Mouse (Mus musculus) heart, embryonic 13.5 days (tissue): ENCODE data around the gene Rnf224. TPM values are rescaled to one million over a fixed set of nuclear protein-coding genes. Genes with fewer than 3 reads are reported as not detected.

Experiments
- ATAC-seq: fragments of 200-750 bp; cut with Nextera tagmentation; 2 replicates; pipeline ENCODE4 v1.8.0; 2017; ENCODE audit warnings: moderate TSS enrichment; ENCODE audit not compliant: insufficient number of reproducible peaks, low FRiP score, low TSS enrichment; ENCODE audit errors: extremely low read depth
- H3K27ac ChIP-seq: fragments of 300-500 bp; sonication (generic); replicated peaks from 2 replicates; pipeline ENCODE4 v1.5.1; 2015; ENCODE audit warnings: moderate library complexity, mild to moderate bottlenecking, inconsistent platforms
- H3K27me3 ChIP-seq: fragments of 300-500 bp; sonication (generic); replicated peaks from 2 replicates; pipeline ENCODE4 v1.6.1; 2015; ENCODE audit warnings: mild to moderate bottlenecking, inconsistent platforms
- H3K36me3 ChIP-seq: fragments of 300-500 bp; sonication (generic); 2 replicates; pipeline ENCODE4 v1.6.1; 2015; ENCODE audit warnings: mild to moderate bottlenecking, inconsistent platforms
- H3K4me1 ChIP-seq: fragments of 300-500 bp; sonication (generic); 2 replicates; pipeline ENCODE4 v1.6.1; 2015; ENCODE audit warnings: inconsistent platforms
- H3K4me2 ChIP-seq: fragments of 300-500 bp; sonication (generic); 2 replicates; pipeline ENCODE4 v1.6.1; 2015; ENCODE audit warnings: inconsistent platforms, mild to moderate bottlenecking, moderate library complexity
- H3K4me3 ChIP-seq: fragments of 300-500 bp; sonication (generic); 2 replicates; pipeline ENCODE4 v1.5.1; 2015; ENCODE audit warnings: moderate library complexity, mild to moderate bottlenecking, inconsistent platforms
- H3K9ac ChIP-seq: fragments of 300-500 bp; sonication (generic); 2 replicates; pipeline ENCODE4 v1.6.1; 2015; ENCODE audit warnings: inconsistent platforms, mild to moderate bottlenecking, moderate library complexity
- H3K9me3 ChIP-seq: fragments of 300-500 bp; sonication (generic); 2 replicates; pipeline ENCODE4 v1.6.1; 2016; ENCODE audit warnings: inconsistent platforms
- WGBS: fragments of 180-500 bp; shearing (Covaris S2); methylation state at CpG from one replicate; pipeline ENCODE4 v1.1.7; 2015; ENCODE audit warnings: mixed read lengths; 5-methylcytosine and 5-hydroxymethylcytosine counted together
- polyA plus RNA-seq: library from polyadenylated mRNA; unstranded; fragments of >200 nt; fragmentation: Nextera tagmentation; extraction: Ambion mirVana; gene quantifications from 2 replicates; pipeline ENCODE4 v1.2.1, GENCODE M21; 2015

Rnf224 gene
- polyA plus RNA-seq = not detected in 2 replicates

- no peak within 1 kb of the TSS for H3K4me3 ChIP-seq
- H3K36me3 ChIP-seq = no peaks in the 10 kb centered on the region
- no peaks in the 10 kb centered on the region for H3K9me3 ChIP-seq
- H3K27me3 ChIP-seq = peaks cover 75% of the 10 kb centered on the region
- H3K4me2 ChIP-seq = no peak within 1 kb of the TSS
- no peak for ATAC-seq
- H3K4me1 ChIP-seq = peaks cover 13% of the 10 kb centered on the region
- H3K27ac ChIP-seq = no peak within 1 kb of the TSS
- 14% methylated on average over 8 of the region's 8 CpGs for WGBS
- H3K9ac ChIP-seq = no peak within 1 kb of the TSS
Measured at GRCm38 (mm10) chr2:25236614-25237013, at the start of gene Rnf224. Rnf224 (minus strand) TSS chr2:25236787.

GRCm38 (mm10) chr2:25286314-25286713 is 49.7 kb upstream of the Rnf224 start:
- no peak overlapping the region for H3K9ac ChIP-seq
- peaks cover 32% of the 10 kb centered on the region for H3K4me1 ChIP-seq
- WGBS = 44% methylated on average over 1 of the region's 1 CpGs
- no peak for ATAC-seq
- peaks cover 50% of the 10 kb centered on the region for H3K36me3 ChIP-seq
- H3K27me3 ChIP-seq = peaks cover 42% of the 10 kb centered on the region
- no peak overlapping the region for H3K27ac ChIP-seq
- H3K4me3 ChIP-seq = no peak overlapping the region
- no peaks in the 10 kb centered on the region for H3K9me3 ChIP-seq
- H3K4me2 ChIP-seq = no peak overlapping the region

- WGBS = 97% methylated on average over 2 of the region's 2 CpGs
- Histone ChIP-seq H3K4me1 (peaks cover 25% of the 10 kb centered on the region), H3K4me3 (no peak overlapping the region), H3K27ac (no peak overlapping the region), H3K9ac (no peak overlapping the region), H3K27me3 (peaks cover 35% of the 10 kb centered on the region), H3K4me2 (no peak overlapping the region), H3K36me3 (peaks cover 57% of the 10 kb centered on the region), H3K9me3 (no peaks in the 10 kb centered on the region)
- ATAC-seq = no peak
Measured at GRCm38 (mm10) chr2:25285551-25285950, 49.0 kb upstream of the Rnf224 start.

GRCm38 (mm10) chr2:25278928-25279882 is 42.6 kb upstream of the Rnf224 start:
- Histone ChIP-seq H3K4me3 (no peak overlapping the region), H3K9me3 (no peaks in the 10 kb centered on the region), H3K36me3 (peaks cover 98% of the 10 kb centered on the region), H3K4me2 (no peak overlapping the region), H3K27me3 (no peaks in the 10 kb centered on the region), H3K27ac (no peak overlapping the region), H3K4me1 (peaks cover under 1% of the 10 kb centered on the region; the same call in 1 of the 2 replicates), H3K9ac (no peak overlapping the region)
- no peak for ATAC-seq
- WGBS = 61% methylated on average over 13 of the region's 13 CpGs

- H3K9ac ChIP-seq = peak overlapping the region; percentile 94
- H3K36me3 ChIP-seq = peaks cover 76% of the 10 kb centered on the region
Measured at GRCm38 (mm10) chr2:25273010-25273409, 36.4 kb upstream of the Rnf224 start.

GRCm38 (mm10) chr2:25272515-25272914 is 35.9 kb upstream of the Rnf224 start:
- H3K36me3 ChIP-seq = peaks cover 72% of the 10 kb centered on the region
- H3K4me1 ChIP-seq = peaks cover 30% of the 10 kb centered on the region
- peak overlapping the region; percentile 74 for H3K27ac ChIP-seq
- WGBS = 0% methylated on average over 29 of the region's 29 CpGs
- H3K27me3 ChIP-seq = no peaks in the 10 kb centered on the region
- H3K4me3 ChIP-seq = peak overlapping the region; percentile 89
- ATAC-seq = 0 out of 2 replicates have a peak, but pooled peaks have one; percentile 38
- H3K9ac ChIP-seq = peak overlapping the region; percentile 94
- H3K9me3 ChIP-seq = no peaks in the 10 kb centered on the region
- peak overlapping the region; percentile 98 for H3K4me2 ChIP-seq

More at GRCm38 (mm10) chr2:25273010-25273409, 36.4 kb upstream of the Rnf224 start:
- H3K9me3 ChIP-seq = no peaks in the 10 kb centered on the region
- peak overlapping the region; percentile 98 for H3K4me2 ChIP-seq
- H3K27me3 ChIP-seq = no peaks in the 10 kb centered on the region
- H3K27ac ChIP-seq = peak overlapping the region; percentile 74
- 26% methylated on average over 16 of the region's 16 CpGs for WGBS
- ATAC-seq = no peak
- H3K4me3 ChIP-seq = peak overlapping the region; percentile 89
- H3K4me1 ChIP-seq = peaks cover 27% of the 10 kb centered on the region

- H3K4me1 ChIP-seq = peaks cover 35% of the 10 kb centered on the region
- H3K27ac ChIP-seq = peak within 1 kb of the TSS; percentile 86
- H3K4me3 ChIP-seq = peak within 1 kb of the TSS; percentile 89
- no peaks in the 10 kb centered on the region for H3K27me3 ChIP-seq
- H3K9me3 ChIP-seq = no peaks in the 10 kb centered on the region
- H3K9ac ChIP-seq = peak within 1 kb of the TSS; percentile 94
- peaks cover 67% of the 10 kb centered on the region for H3K36me3 ChIP-seq
- peak; percentile 92 for ATAC-seq
- peak within 1 kb of the TSS; percentile 98 for H3K4me2 ChIP-seq
- WGBS = 0% methylated on average over 55 of the region's 55 CpGs
Measured at GRCm38 (mm10) chr2:25271827-25272511, 35.4 kb upstream of the Rnf224 start, which contains the start of the genes Ssna1 and Anapc2. Ssna1 (minus strand) TSS chr2:25272438. Anapc2 (plus strand) TSS chr2:25272478.

GRCm38 (mm10) chr2:25267746-25268309 is 31.2 kb upstream of the Rnf224 start:
- H3K4me1 ChIP-seq = peaks cover 61% of the 10 kb centered on the region
- H3K4me2 ChIP-seq = no peak overlapping the region
- WGBS = 69% methylated on average over 4 of the region's 4 CpGs
- H3K9ac ChIP-seq = peak overlapping the region; percentile 3; the same call in 1 of the 2 replicates
- H3K4me3 ChIP-seq = no peak overlapping the region
- no peaks in the 10 kb centered on the region for H3K9me3 ChIP-seq
- H3K27ac ChIP-seq = no peak overlapping the region
- peaks cover 31% of the 10 kb centered on the region for H3K36me3 ChIP-seq
- H3K27me3 ChIP-seq = peaks cover 19% of the 10 kb centered on the region
- ATAC-seq = no peak

GRCm38 (mm10) chr2:25267241-25267640 is 30.7 kb upstream of the Rnf224 start:
- H3K27me3 ChIP-seq = peaks cover 19% of the 10 kb centered on the region
- H3K4me2 ChIP-seq = no peak overlapping the region
- no peak for ATAC-seq
- H3K9ac ChIP-seq = no peak overlapping the region
- H3K4me3 ChIP-seq = no peak overlapping the region
- peaks cover 31% of the 10 kb centered on the region for H3K36me3 ChIP-seq
- no peaks in the 10 kb centered on the region for H3K9me3 ChIP-seq
- H3K4me1 ChIP-seq = peaks cover 61% of the 10 kb centered on the region
- no peak overlapping the region for H3K27ac ChIP-seq

- H3K4me3 ChIP-seq = no peak overlapping the region
- no peak for ATAC-seq
- WGBS = 30% methylated on average over 2 of the region's 2 CpGs
- no peaks in the 10 kb centered on the region for H3K9me3 ChIP-seq
- peak overlapping the region; percentile 44; the same call in 1 of the 2 replicates for H3K9ac ChIP-seq
- peaks cover 31% of the 10 kb centered on the region for H3K36me3 ChIP-seq
- H3K27ac ChIP-seq = no peak overlapping the region
- peak overlapping the region; percentile 16 for H3K4me2 ChIP-seq
- H3K4me1 ChIP-seq = peaks cover 65% of the 10 kb centered on the region
- peaks cover 19% of the 10 kb centered on the region for H3K27me3 ChIP-seq
Measured at GRCm38 (mm10) chr2:25266720-25267119, 30.1 kb upstream of the Rnf224 start.
